Mouse (Mus musculus) midbrain, embryonic 12.5 days (tissue): ENCODE measurements around the gene Nfx1. TPM values are rescaled to one million over a fixed set of nuclear protein-coding genes. Genes with fewer than 3 reads are reported as not detected.

ENCODE experiments used
- ATAC-seq: fragments of 200-750 bp; cut with Nextera tagmentation; 2 replicates; pipeline ENCODE4 v1.8.0; 2017; ENCODE audit warnings: low read depth, moderate TSS enrichment, moderate library complexity; ENCODE audit not compliant: low FRiP score
- H3K27ac ChIP-seq: fragments of 300-500 bp; sonication (generic); replicated peaks from 2 replicates; pipeline ENCODE4 v1.5.1; 2016; ENCODE audit warnings: mild to moderate bottlenecking
- H3K27me3 ChIP-seq: fragments of 300-500 bp; sonication (generic); 2 replicates; pipeline ENCODE4 v1.6.1; 2016; ENCODE audit warnings: mild to moderate bottlenecking
- H3K36me3 ChIP-seq: fragments of 300-500 bp; sonication (generic); 2 replicates; pipeline ENCODE4 v1.6.1; 2016
- H3K4me1 ChIP-seq: fragments of 300-500 bp; sonication (generic); 2 replicates; pipeline ENCODE4 v1.6.1; 2016
- H3K4me2 ChIP-seq: fragments of 300-500 bp; sonication (generic); replicated peaks from 2 replicates; pipeline ENCODE4 v1.6.1; 2016; ENCODE audit warnings: mild to moderate bottlenecking, moderate library complexity
- H3K4me3 ChIP-seq: fragments of 300-500 bp; sonication (generic); 2 replicates; pipeline ENCODE4 v1.5.1; 2016; ENCODE audit warnings: mild to moderate bottlenecking
- H3K9ac ChIP-seq: fragments of 300-500 bp; sonication (generic); replicated peaks from 2 replicates; pipeline ENCODE4 v1.6.1; 2016; ENCODE audit warnings: mild to moderate bottlenecking, moderate library complexity
- H3K9me3 ChIP-seq: fragments of 300-500 bp; sonication (generic); 2 replicates; pipeline ENCODE4 v1.6.1; 2016; ENCODE audit warnings: mild to moderate bottlenecking
- WGBS: fragments of 180-500 bp; shearing (Covaris S2); methylation state at CpG from one replicate; pipeline ENCODE4 v1.1.7; 2016; 5-methylcytosine and 5-hydroxymethylcytosine counted together
- polyA plus RNA-seq: library from polyadenylated mRNA; unstranded; fragments of >200 nt; fragmentation: Nextera tagmentation; extraction: Ambion mirVana; gene quantifications from 2 replicates; pipeline ENCODE4 v1.2.1, GENCODE M21; 2016

The Nfx1 gene
- polyA plus RNA-seq, 1 experiment from 2014 or later = 102 TPM

DNA sequence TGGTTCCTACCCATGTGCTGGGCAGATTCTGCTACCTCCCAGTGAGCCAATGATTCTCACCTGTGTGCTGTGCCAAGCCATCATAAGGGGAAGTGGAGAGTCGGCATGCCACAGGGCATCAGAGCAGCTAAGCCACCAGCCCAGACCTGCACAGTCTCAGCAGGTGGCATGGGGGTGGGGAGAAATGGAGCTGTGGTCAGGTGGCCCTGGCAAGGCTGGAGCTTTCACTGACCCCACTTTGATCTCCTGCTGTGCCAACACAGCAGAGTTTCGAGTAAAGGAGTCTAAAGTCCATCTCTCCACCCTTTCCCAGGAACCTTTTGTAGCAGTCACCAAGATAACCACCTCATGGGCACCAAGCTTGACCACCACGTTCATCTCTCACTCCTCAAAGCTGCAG is 57.2 kb downstream of the Nfx1 start:
- Histone ChIP-seq H3K9me3 (no peaks in the 10 kb centered on the region), H3K4me1 (no peaks in the 10 kb centered on the region), H3K27ac (no peak overlapping the region), H3K36me3 (peaks cover 26% of the 10 kb centered on the region), H3K9ac (no peak overlapping the region), H3K4me3 (no peak overlapping the region), H3K27me3 (no peaks in the 10 kb centered on the region), H3K4me2 (no peak overlapping the region)
- ATAC-seq = no peak
- WGBS = 91% methylated on average over 3 of the region's 3 CpGs

DNA sequence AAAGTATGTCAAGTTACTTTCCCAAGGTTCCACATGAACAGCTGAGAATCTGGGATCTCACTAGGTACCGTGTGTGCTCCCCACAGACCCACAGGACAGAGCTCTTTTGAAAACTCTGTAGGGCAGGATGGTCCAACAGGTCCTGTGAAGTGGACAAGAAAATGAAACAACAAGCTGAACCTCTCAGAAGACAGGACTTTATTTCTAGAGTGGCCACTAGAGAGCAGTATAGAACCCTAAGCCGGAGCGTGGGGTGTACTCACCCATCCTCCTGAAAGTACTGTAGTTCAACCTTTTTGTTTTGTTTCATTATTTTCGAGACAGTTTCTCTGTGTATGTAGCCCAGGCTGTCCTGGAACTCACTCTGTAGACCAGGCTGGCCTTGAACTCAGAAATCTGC is 57.6 kb downstream of the Nfx1 start:
- no peak overlapping the region for H3K4me3 ChIP-seq
- no peak overlapping the region for H3K27ac ChIP-seq
- no peak overlapping the region for H3K9ac ChIP-seq
- H3K27me3 ChIP-seq = no peaks in the 10 kb centered on the region
- no peak for ATAC-seq
- no peaks in the 10 kb centered on the region for H3K9me3 ChIP-seq
- H3K4me2 ChIP-seq = no peak overlapping the region
- peaks cover 23% of the 10 kb centered on the region for H3K36me3 ChIP-seq
- 82% methylated on average over 4 of the region's 4 CpGs for WGBS
- H3K4me1 ChIP-seq = no peaks in the 10 kb centered on the region

GRCm38 (mm10) chr4:41029372-41029771 is 58.7 kb downstream of the Nfx1 start:
- no peaks in the 10 kb centered on the region for H3K27me3 ChIP-seq
- H3K9ac ChIP-seq = no peak overlapping the region
- no peaks in the 10 kb centered on the region for H3K4me1 ChIP-seq
- H3K27ac ChIP-seq = no peak overlapping the region
- H3K9me3 ChIP-seq = no peaks in the 10 kb centered on the region
- WGBS = 94% methylated on average over 5 of the region's 5 CpGs
- no peak overlapping the region for H3K4me2 ChIP-seq
- H3K4me3 ChIP-seq = no peak overlapping the region
- no peak for ATAC-seq
- H3K36me3 ChIP-seq = peaks cover 12% of the 10 kb centered on the region

- no peak overlapping the region for H3K4me2 ChIP-seq
- 77% methylated on average over 3 of the region's 3 CpGs for WGBS
- no peaks in the 10 kb centered on the region for H3K9me3 ChIP-seq
- H3K9ac ChIP-seq = no peak overlapping the region
- H3K4me1 ChIP-seq = no peaks in the 10 kb centered on the region
- H3K36me3 ChIP-seq = peaks cover 1% of the 10 kb centered on the region; the same call in 1 of the 2 replicates
- H3K27ac ChIP-seq = no peak overlapping the region
- no peak overlapping the region for H3K4me3 ChIP-seq
- no peak for ATAC-seq
- H3K27me3 ChIP-seq = no peaks in the 10 kb centered on the region
These were observed 60.5 kb downstream of the Nfx1 start for GRCm38 (mm10) chr4:41031242-41031641.

- ATAC-seq = no peak
- H3K4me2 ChIP-seq = no peak overlapping the region
- no peaks in the 10 kb centered on the region for H3K36me3 ChIP-seq
- H3K27ac ChIP-seq = no peak overlapping the region
- no peaks in the 10 kb centered on the region for H3K27me3 ChIP-seq
- H3K9me3 ChIP-seq = no peaks in the 10 kb centered on the region
- no peaks in the 10 kb centered on the region for H3K4me1 ChIP-seq
- H3K9ac ChIP-seq = no peak overlapping the region
- WGBS = 72% methylated on average over 3 of the region's 3 CpGs
- H3K4me3 ChIP-seq = no peak overlapping the region
These were observed 67.2 kb downstream of the Nfx1 start for GRCm38 (mm10) chr4:41037942-41038341.

DNA sequence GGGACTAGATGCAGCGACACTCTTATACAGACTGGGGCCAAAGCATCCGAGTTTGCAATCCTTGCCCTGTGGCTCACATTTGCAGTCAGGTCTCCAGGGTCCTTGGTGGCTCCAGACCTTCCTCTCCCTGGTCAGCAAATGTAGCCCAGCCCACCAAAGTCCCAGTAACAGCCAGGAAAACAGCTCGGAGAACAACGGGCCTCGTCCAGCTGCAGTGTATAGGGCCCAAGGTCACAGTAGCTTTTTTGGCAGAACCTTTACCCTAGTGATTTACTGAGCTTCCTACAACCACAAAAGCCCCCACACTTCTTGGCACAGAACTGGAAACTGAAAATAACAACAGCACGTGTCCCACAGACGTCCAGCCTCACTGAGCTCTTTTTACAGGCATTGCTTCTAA is 70.3 kb downstream of the Nfx1 start:
- H3K27me3 ChIP-seq = no peaks in the 10 kb centered on the region
- 86% methylated on average over 7 of the region's 7 CpGs for WGBS
- H3K4me2 ChIP-seq = no peak overlapping the region
- H3K27ac ChIP-seq = no peak overlapping the region
- no peak overlapping the region for H3K4me3 ChIP-seq
- no peaks in the 10 kb centered on the region for H3K9me3 ChIP-seq
- H3K4me1 ChIP-seq = no peaks in the 10 kb centered on the region
- no peaks in the 10 kb centered on the region for H3K36me3 ChIP-seq
- H3K9ac ChIP-seq = no peak overlapping the region
- no peak for ATAC-seq

- Histone ChIP-seq H3K27ac (no peak overlapping the region), H3K9me3 (no peaks in the 10 kb centered on the region), H3K4me2 (no peak overlapping the region), H3K4me1 (no peaks in the 10 kb centered on the region), H3K9ac (no peak overlapping the region), H3K4me3 (no peak overlapping the region), H3K27me3 (0 out of 2 replicates have a peak, but pooled peaks cover 5% of the 10 kb centered on the region), H3K36me3 (no peaks in the 10 kb centered on the region)
- WGBS = 86% methylated on average over 12 of the region's 12 CpGs
- ATAC-seq = no peak
These were observed 72.2 kb downstream of the Nfx1 start for GRCm38 (mm10) chr4:41042880-41043279.

DNA sequence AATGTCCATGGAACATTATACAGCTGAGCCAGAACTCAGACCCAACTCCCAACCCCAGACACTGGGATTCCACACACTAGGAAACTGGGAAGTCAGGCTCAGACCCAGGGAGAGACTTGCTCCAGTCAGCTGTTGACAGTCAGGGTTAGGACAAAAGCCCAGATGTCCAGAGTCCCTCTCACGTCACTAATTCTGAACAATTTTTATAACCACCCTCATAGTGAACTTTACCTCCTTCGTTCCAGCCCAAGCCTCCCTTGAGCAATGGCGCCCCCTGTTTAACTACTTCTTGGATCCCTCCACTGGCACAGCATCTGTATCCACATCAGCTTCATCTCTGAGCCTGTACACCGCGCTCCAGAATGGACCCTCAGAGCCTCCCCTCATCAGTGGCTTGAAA is 73.3 kb downstream of the Nfx1 start:
- no peaks in the 10 kb centered on the region for H3K4me1 ChIP-seq
- no peak overlapping the region for H3K27ac ChIP-seq
- 0 out of 2 replicates have a peak, but pooled peaks cover 6% of the 10 kb centered on the region for H3K27me3 ChIP-seq
- no peak for ATAC-seq
- no peak overlapping the region for H3K4me3 ChIP-seq
- no peak overlapping the region for H3K9ac ChIP-seq
- H3K9me3 ChIP-seq = no peaks in the 10 kb centered on the region
- H3K36me3 ChIP-seq = no peaks in the 10 kb centered on the region
- no peak overlapping the region for H3K4me2 ChIP-seq
- WGBS = 79% methylated on average over 5 of the region's 5 CpGs

GRCm38 (mm10) chr4:41045288-41045687 is 74.6 kb downstream of the Nfx1 start:
- WGBS = 91% methylated on average over 3 of the region's 3 CpGs
- H3K36me3 ChIP-seq = no peaks in the 10 kb centered on the region
- H3K4me2 ChIP-seq = no peak overlapping the region
- H3K4me3 ChIP-seq = no peak overlapping the region
- 0 out of 2 replicates have a peak, but pooled peaks cover 6% of the 10 kb centered on the region for H3K27me3 ChIP-seq
- no peak for ATAC-seq
- no peak overlapping the region for H3K27ac ChIP-seq
- H3K9me3 ChIP-seq = no peaks in the 10 kb centered on the region
- H3K9ac ChIP-seq = no peak overlapping the region
- no peaks in the 10 kb centered on the region for H3K4me1 ChIP-seq

DNA sequence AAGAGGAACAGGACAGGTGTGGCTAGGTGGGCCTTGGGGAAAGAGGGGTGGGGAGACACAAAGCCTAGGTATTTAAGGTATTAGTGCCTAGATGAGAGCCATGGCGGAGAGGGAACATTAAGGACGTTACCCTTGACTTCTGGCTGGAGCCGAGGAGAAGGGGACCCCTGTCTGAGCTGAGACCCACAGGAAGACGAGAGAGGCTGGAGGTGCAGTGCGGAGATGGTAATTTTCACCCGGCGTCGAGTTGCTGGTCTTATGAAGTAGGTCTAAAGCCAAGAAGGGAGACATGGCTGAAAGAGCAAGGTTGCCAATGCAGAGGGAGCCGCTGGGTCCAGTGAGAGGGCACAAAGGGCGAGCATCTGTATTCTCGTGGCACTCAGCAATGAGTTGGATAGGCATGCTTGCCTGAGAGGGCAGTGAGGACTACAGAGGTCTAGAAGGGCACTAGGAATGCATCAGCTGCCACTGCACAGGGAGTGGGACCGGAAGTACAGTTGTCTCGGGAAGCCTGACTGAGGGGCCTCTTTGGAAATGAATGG is 75.6 kb downstream of the Nfx1 start:
- WGBS = 84% methylated on average over 13 of the region's 13 CpGs
- no peak overlapping the region for H3K4me2 ChIP-seq

DNA sequence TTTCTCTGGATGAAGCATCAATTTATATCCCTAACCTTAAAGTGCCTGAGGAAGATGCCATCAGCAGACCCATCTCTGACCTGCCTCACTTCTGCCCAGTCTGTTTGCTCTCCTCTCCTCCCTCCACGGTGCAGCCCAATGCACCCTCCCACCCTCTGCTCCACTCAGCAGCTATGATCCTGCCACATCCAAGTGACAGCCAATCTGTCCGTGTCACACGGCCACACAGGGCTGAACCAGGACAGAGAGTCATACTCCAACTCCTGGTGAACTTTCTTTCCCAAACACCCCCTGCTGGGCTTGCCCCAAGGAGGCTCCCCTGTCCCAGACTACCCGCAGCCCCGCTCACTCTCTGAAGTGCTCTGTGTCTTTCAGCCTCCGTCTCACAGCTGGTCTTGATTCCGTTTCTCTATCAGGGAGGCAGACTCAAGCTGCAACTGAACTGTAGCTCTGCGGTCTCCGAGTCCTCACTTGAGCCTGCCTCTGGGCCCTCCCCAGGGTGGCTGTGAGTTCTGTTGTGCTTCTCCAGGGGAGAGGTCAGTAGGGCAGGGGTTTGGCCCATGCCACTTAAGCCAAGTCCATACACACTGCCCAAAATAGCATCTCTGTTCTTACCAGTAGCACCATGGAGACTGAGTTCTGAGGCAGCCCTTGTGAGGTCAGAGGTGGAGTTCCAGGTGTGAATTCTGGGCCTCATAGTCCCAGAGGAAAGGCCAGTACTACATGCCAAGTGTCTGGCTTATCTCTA is 77.0 kb downstream of the Nfx1 start, which contains the start of gene Aqp7:
Aqp7 (minus strand) TSS at position 616 of the 748 bp plus-strand sequence.
- Histone ChIP-seq H3K27me3 (0 out of 2 replicates have a peak, but pooled peaks cover 6% of the 10 kb centered on the region), H3K9me3 (no peaks in the 10 kb centered on the region), H3K27ac (no peak within 1 kb of the TSS), H3K9ac (no peak within 1 kb of the TSS), H3K4me2 (no peak within 1 kb of the TSS), H3K36me3 (no peaks in the 10 kb centered on the region), H3K4me3 (no peak within 1 kb of the TSS), H3K4me1 (peaks cover 3% of the 10 kb centered on the region; the same call in 1 of the 2 replicates)
- 48% methylated on average over 9 of the region's 9 CpGs for WGBS
- no peak for ATAC-seq

More for the DNA sequence above, 75.6 kb downstream of the Nfx1 start:
- H3K27me3 ChIP-seq = 0 out of 2 replicates have a peak, but pooled peaks cover 6% of the 10 kb centered on the region
- no peak overlapping the region for H3K27ac ChIP-seq
- no peak for ATAC-seq
- H3K36me3 ChIP-seq = no peaks in the 10 kb centered on the region
- H3K9ac ChIP-seq = no peak overlapping the region
- H3K9me3 ChIP-seq = no peaks in the 10 kb centered on the region
- H3K4me1 ChIP-seq = peaks cover 3% of the 10 kb centered on the region; the same call in 1 of the 2 replicates
- no peak overlapping the region for H3K4me3 ChIP-seq

DNA sequence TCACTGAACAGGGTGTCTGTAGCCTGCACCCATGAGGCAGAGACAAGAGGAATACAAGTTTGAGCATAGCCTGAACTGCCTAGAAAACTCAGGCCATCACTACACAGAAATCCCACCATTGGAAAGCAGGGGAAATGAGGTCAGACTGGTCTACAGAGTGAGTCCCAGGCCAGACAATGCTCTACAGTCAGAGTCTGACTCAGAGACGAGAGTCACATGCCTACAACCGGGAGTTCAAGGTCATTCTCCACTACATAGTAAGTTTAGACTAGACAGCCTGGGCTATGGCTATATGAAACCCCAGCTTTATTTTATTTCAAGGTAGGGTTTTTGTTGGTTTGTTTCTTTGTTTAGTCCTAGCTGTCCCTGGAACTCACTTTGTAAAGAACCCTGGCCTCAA is 78.2 kb downstream of the Nfx1 start:
- ATAC-seq = no peak
- Histone ChIP-seq H3K27ac (no peak overlapping the region), H3K27me3 (0 out of 2 replicates have a peak, but pooled peaks cover 6% of the 10 kb centered on the region), H3K4me1 (peaks cover 3% of the 10 kb centered on the region; the same call in 1 of the 2 replicates), H3K9me3 (no peaks in the 10 kb centered on the region), H3K4me3 (no peak overlapping the region), H3K4me2 (no peak overlapping the region), H3K36me3 (no peaks in the 10 kb centered on the region), H3K9ac (no peak overlapping the region)
- WGBS = 73% methylated on average over 2 of the region's 2 CpGs
